ENCODE assay signal across 25 mouse cellular contexts in genomic region chr1:157048996-157049395, GRCm38 (mm10). TPM values are rescaled to one million over a fixed set of nuclear protein-coding genes. Genes with fewer than 3 reads are reported as not detected.
DNase-seq lines count a peak whose midpoint lies in the region; ATAC-seq and TF ChIP-seq lines count a peak whose summit lies in the region.
"Had no signal": no experiment of that assay in that cellular context is flagged by ENCODE, and none has a peak within 500 bp of the region (broad histone marks: within the 10 kb centered on the region; RNA-seq: fewer than 3 reads in every experiment).

No protein-coding gene starts in this region.

- no peak for TF ChIP-seq EP300 in stomach, postnatal 0 days (optimal IDR thresholded peaks at IDR 0.05)

- WGBS in forebrain, embryonic 12.5 days = 62% methylated on average over 3 of the region's 3 CpGs
- WGBS in forebrain, postnatal 0 days = 73% methylated on average over 3 of the region's 3 CpGs
- WGBS in liver, embryonic 12.5 days (ENCODE audit: insufficient replicate concordance) = 89% methylated on average over 3 of the region's 3 CpGs
- 88% methylated on average over 3 of the region's 3 CpGs for WGBS in liver, embryonic 11.5 days
- WGBS in stomach, embryonic 16.5 days = 93% methylated on average over 3 of the region's 3 CpGs
- 95% methylated on average over 3 of the region's 3 CpGs for WGBS in stomach, postnatal 0 days
- WGBS in olfactory bulb, adult 2 months = 93% methylated on average over 3 of the region's 3 CpGs
- 95% methylated on average over 3 of the region's 3 CpGs for WGBS in lung, adult 2 months

- H3K4me1 ChIP-seq in forebrain, embryonic 12.5 days = peaks cover 20% of the 10 kb centered on the region
- H3K4me1 ChIP-seq in forebrain, postnatal 0 days (ENCODE audit: insufficient read depth) = no peaks in the 10 kb centered on the region
- H3K4me1 ChIP-seq in liver, embryonic 12.5 days = peaks cover 24% of the 10 kb centered on the region
- peaks cover 4% of the 10 kb centered on the region; the same call in 1 of the 2 replicates for H3K4me1 ChIP-seq in liver, embryonic 11.5 days (replicated peaks; ENCODE audit: control insufficient read depth, insufficient read depth, low read length)
- peaks cover 11% of the 10 kb centered on the region for H3K4me1 ChIP-seq in stomach, embryonic 16.5 days (ENCODE audit: control insufficient read depth, insufficient read depth, low read length)
- 0 out of 2 replicates have a peak, but pooled peaks cover 3% of the 10 kb centered on the region for H3K4me1 ChIP-seq in stomach, postnatal 0 days (replicated peaks; ENCODE audit: control insufficient read depth, insufficient read depth)
- peaks cover 14% of the 10 kb centered on the region for H3K4me1 ChIP-seq in olfactory bulb, adult 2 months (ENCODE audit: control insufficient read depth, insufficient read depth, low read length)
- peaks cover 6% of the 10 kb centered on the region for H3K4me1 ChIP-seq in lung, adult 2 months (ENCODE audit: control insufficient read depth, insufficient read depth, low read length)

- ATAC-seq in forebrain, embryonic 12.5 days (ENCODE audit: low FRiP score) = 0 out of 2 replicates have a peak, but pooled peaks have one; percentile 1
- ATAC-seq in forebrain, postnatal 0 days = no peak
- 0 out of 2 replicates have a peak, but pooled peaks have one; percentile 11 for ATAC-seq in liver, embryonic 12.5 days
- ATAC-seq in liver, embryonic 11.5 days (replicated peaks; ENCODE audit: low FRiP score) = no peak
- ATAC-seq in stomach, embryonic 16.5 days (ENCODE audit: insufficient read depth, low FRiP score) = no peak
- no peak for ATAC-seq in stomach, postnatal 0 days (ENCODE audit: low FRiP score, low TSS enrichment)
- ATAC-seq: midbrain, embryonic 15.5 days had no signal

- no peak for TF ChIP-seq POLR2A in olfactory bulb, adult 2 months (IDR thresholded peaks at IDR 0.05; ENCODE audit: insufficient read depth, low read depth, low read length)
- TF ChIP-seq POLR2A in lung, adult 2 months (IDR thresholded peaks at IDR 0.05; ENCODE audit: borderline replicate concordance, extremely low read depth, low read depth, low read length) = no peak

- no peak for TF ChIP-seq CTCF in forebrain, postnatal 0 days (IDR thresholded peaks at IDR 0.05; ENCODE audit: low read depth)
- TF ChIP-seq CTCF in stomach, postnatal 0 days (IDR thresholded peaks at IDR 0.05; ENCODE audit: low read depth) = no peak
- no peak for TF ChIP-seq CTCF in olfactory bulb, adult 2 months (IDR thresholded peaks at IDR 0.05; ENCODE audit: insufficient read depth, low read depth, low read length)
- TF ChIP-seq CTCF in lung, adult 2 months (IDR thresholded peaks at IDR 0.05; ENCODE audit: insufficient read depth, low read length) = no peak

- H3K27ac ChIP-seq in forebrain, embryonic 12.5 days = peak overlapping the region; percentile 58; the same call in 1 of the 2 replicates
- no peak overlapping the region for H3K27ac ChIP-seq in forebrain, postnatal 0 days (ENCODE audit: low read depth, low read length)
- H3K27ac ChIP-seq in liver, embryonic 12.5 days = no peak overlapping the region
- no peak overlapping the region for H3K27ac ChIP-seq in liver, embryonic 11.5 days (ENCODE audit: low read depth, low read length)
- H3K27ac ChIP-seq in stomach, embryonic 16.5 days (ENCODE audit: low read length) = peak overlapping the region; percentile 35; the same call in 1 of the 2 replicates
- H3K27ac ChIP-seq in stomach, postnatal 0 days (replicated peaks) = no peak overlapping the region
- H3K27ac ChIP-seq in olfactory bulb, adult 2 months (ENCODE audit: insufficient read depth, low read depth, low read length) = peak overlapping the region; percentile 15; the same call in 1 of the 2 replicates
- H3K27ac ChIP-seq: heart, embryonic 13.5 days; midbrain, embryonic 15.5 days had no signal

- no peak overlapping the region for H3K4me3 ChIP-seq in forebrain, embryonic 12.5 days (replicated peaks)
- H3K4me3 ChIP-seq in forebrain, postnatal 0 days (ENCODE audit: low read depth, low read length) = no peak overlapping the region
- no peak overlapping the region for H3K4me3 ChIP-seq in liver, embryonic 12.5 days
- H3K4me3 ChIP-seq in liver, embryonic 11.5 days (ENCODE audit: low read depth, low read length) = no peak overlapping the region
- no peak overlapping the region for H3K4me3 ChIP-seq in stomach, embryonic 16.5 days (replicated peaks; ENCODE audit: low read length)
- no peak overlapping the region for H3K4me3 ChIP-seq in stomach, postnatal 0 days (ENCODE audit: low read depth, low read length)
- H3K4me3 ChIP-seq in olfactory bulb, adult 2 months (ENCODE audit: insufficient read depth, low read depth, low read length) = no peak overlapping the region
- no peak overlapping the region for H3K4me3 ChIP-seq in lung, adult 2 months (replicated peaks; ENCODE audit: extremely low read depth, low read depth, low read length)
- H3K4me3 ChIP-seq: heart, embryonic 13.5 days; layer of hippocampus, adult 2 months; midbrain, embryonic 15.5 days had no signal

- H3K27me3 ChIP-seq in forebrain, embryonic 12.5 days = peaks cover 12% of the 10 kb centered on the region
- no peaks in the 10 kb centered on the region for H3K27me3 ChIP-seq in forebrain, postnatal 0 days (ENCODE audit: insufficient read depth, low read length)
- H3K27me3 ChIP-seq in liver, embryonic 12.5 days (replicated peaks) = peaks cover 3% of the 10 kb centered on the region; the same call in 1 of the 2 replicates
- no peaks in the 10 kb centered on the region for H3K27me3 ChIP-seq in liver, embryonic 11.5 days (replicated peaks; ENCODE audit: control insufficient read depth, insufficient read depth, low read length)
- no peaks in the 10 kb centered on the region for H3K27me3 ChIP-seq in stomach, embryonic 16.5 days (ENCODE audit: control insufficient read depth, insufficient read depth, low read length)
- H3K27me3 ChIP-seq in stomach, postnatal 0 days (ENCODE audit: control insufficient read depth, insufficient read depth, low read length) = no peaks in the 10 kb centered on the region
- H3K27me3 ChIP-seq: heart, embryonic 13.5 days; midbrain, embryonic 15.5 days had no signal

- DNase-seq in forebrain, postnatal 0 days = no peak
- no peak for DNase-seq in liver, embryonic 11.5 days (ENCODE audit: low spot score)
- DNase-seq in stomach, postnatal 0 days (ENCODE audit: low spot score) = no peak
- no peak for DNase-seq in lung, adult 2 months
- DNase-seq: adrenal gland, adult 8-10 months; cerebellum, adult 11 months; cerebellum, postnatal 25 days; kidney, adult 9 months; left cerebral cortex, postnatal 4 days; lung, adult 18-20 months; right cerebral cortex, postnatal 4 days had no signal

- H3K36me3 ChIP-seq in forebrain, embryonic 12.5 days (replicated peaks) = no peaks in the 10 kb centered on the region
- H3K36me3 ChIP-seq in forebrain, postnatal 0 days (ENCODE audit: insufficient read depth) = no peaks in the 10 kb centered on the region
- H3K36me3 ChIP-seq in liver, embryonic 12.5 days = no peaks in the 10 kb centered on the region
- no peaks in the 10 kb centered on the region for H3K36me3 ChIP-seq in liver, embryonic 11.5 days (ENCODE audit: control insufficient read depth, insufficient read depth, low read length)
- H3K36me3 ChIP-seq in stomach, embryonic 16.5 days (ENCODE audit: control insufficient read depth, insufficient read depth, low read length) = no peaks in the 10 kb centered on the region
- H3K36me3 ChIP-seq in stomach, postnatal 0 days (ENCODE audit: control insufficient read depth, insufficient read depth, low read length) = no peaks in the 10 kb centered on the region
- H3K36me3 ChIP-seq: heart, embryonic 13.5 days; midbrain, embryonic 15.5 days had no signal

- no peak overlapping the region for H3K9ac ChIP-seq in forebrain, embryonic 12.5 days
- H3K9ac ChIP-seq in forebrain, postnatal 0 days = no peak overlapping the region
- H3K9ac ChIP-seq in liver, embryonic 12.5 days = no peak overlapping the region
- no peak overlapping the region for H3K9ac ChIP-seq in liver, embryonic 11.5 days (ENCODE audit: low read depth, low read length)
- no peak overlapping the region for H3K9ac ChIP-seq in stomach, embryonic 16.5 days (ENCODE audit: low read length)
- no peak overlapping the region for H3K9ac ChIP-seq in stomach, postnatal 0 days (ENCODE audit: low read length)
- H3K9ac ChIP-seq: heart, embryonic 13.5 days; midbrain, embryonic 15.5 days had no signal

- no peaks in the 10 kb centered on the region for H3K9me3 ChIP-seq in forebrain, embryonic 12.5 days
- H3K9me3 ChIP-seq in forebrain, postnatal 0 days (ENCODE audit: low read length) = no peaks in the 10 kb centered on the region
- H3K9me3 ChIP-seq in liver, embryonic 12.5 days (replicated peaks) = no peaks in the 10 kb centered on the region
- no peaks in the 10 kb centered on the region for H3K9me3 ChIP-seq in liver, embryonic 11.5 days (ENCODE audit: control insufficient read depth, low read length)
- H3K9me3 ChIP-seq in stomach, embryonic 16.5 days (replicated peaks; ENCODE audit: control insufficient read depth, low read length) = no peaks in the 10 kb centered on the region
- no peaks in the 10 kb centered on the region for H3K9me3 ChIP-seq in stomach, postnatal 0 days (ENCODE audit: control insufficient read depth, low read length)
- H3K9me3 ChIP-seq: midbrain, embryonic 15.5 days had no signal

- H3K4me2 ChIP-seq in forebrain, embryonic 12.5 days = no peak overlapping the region
- no peak overlapping the region for H3K4me2 ChIP-seq in forebrain, postnatal 0 days (ENCODE audit: low read depth)
- H3K4me2 ChIP-seq in liver, embryonic 12.5 days = no peak overlapping the region
- no peak overlapping the region for H3K4me2 ChIP-seq in liver, embryonic 11.5 days
- no peak overlapping the region for H3K4me2 ChIP-seq in stomach, embryonic 16.5 days (ENCODE audit: low read depth, low read length)
- H3K4me2 ChIP-seq in stomach, postnatal 0 days (replicated peaks; ENCODE audit: low read depth) = no peak overlapping the region
- H3K4me2 ChIP-seq: heart, embryonic 13.5 days; midbrain, embryonic 15.5 days had no signal

RNA-seq across cellular contexts. Expression of gene Tex35, which starts 59.5 kb away (rescaled TPM):
- not detected in 2 replicates for polyA plus RNA-seq in forebrain, embryonic 12.5 days (2016; fragmentation: Nextera tagmentation; extraction: Ambion mirVana)
- not detected in 2 replicates for total RNA-seq in forebrain, postnatal 0 days (2014; rRNA removed)
- 0.21 TPM in 1 of 2 replicates, not detected in the other for polyA plus RNA-seq in forebrain, postnatal 0 days (2015; fragmentation: Nextera tagmentation; extraction: Ambion mirVana)
- polyA plus RNA-seq in liver, embryonic 12.5 days (2016; fragmentation: Nextera tagmentation; extraction: Ambion mirVana) = not detected in 2 replicates
- polyA plus RNA-seq in liver, embryonic 11.5 days (2014; fragmentation: Nextera tagmentation; extraction: Ambion mirVana) = not detected in 2 replicates
- polyA plus RNA-seq in stomach, embryonic 16.5 days (2015; fragmentation: Nextera tagmentation; extraction: Ambion mirVana) = not detected in 2 replicates
- polyA plus RNA-seq in stomach, postnatal 0 days (2015; fragmentation: Nextera tagmentation; extraction: Ambion mirVana) = not detected in 2 replicates
- not detected in 2 replicates for polyA plus RNA-seq in olfactory bulb, adult 2 months (2012; ENCODE audit: insufficient read depth, insufficient read length, low replicate concordance, missing spikeins)
- 0.15 TPM in 1 of 2 replicates, not detected in the other for polyA plus RNA-seq in lung, adult 2 months (2012; rRNA removed)
- total RNA-seq: adrenal gland, adult 8-10 months; gastrocnemius, adult 18-20 months; hematopoietic stem cell, adult 5-6 weeks; layer of hippocampus, adult 2 months; left cerebral cortex, adult 18-20 months had no signal
- polyA plus RNA-seq: heart, embryonic 13.5 days; intestine, embryonic 14.5 days; macrophage; midbrain, embryonic 15.5 days; neural tube, embryonic 14.5 days; thymus, postnatal 0 days had no signal

Comparison
In these comparisons a context has a peak if more than half of its experiments do, and no peak if none do; other contexts are left out.
1. ATAC-seq: peak in forebrain, embryonic 12.5 days (single experiment) and liver, embryonic 12.5 days (single experiment); none in forebrain, postnatal 0 days (single experiment), liver, embryonic 11.5 days (single experiment), stomach, embryonic 16.5 days (single experiment) and stomach, postnatal 0 days (single experiment).
2. H3K27ac ChIP-seq: peak in forebrain, embryonic 12.5 days (single experiment), stomach, embryonic 16.5 days (single experiment) and olfactory bulb, adult 2 months (single experiment); none in forebrain, postnatal 0 days (single experiment), liver, embryonic 12.5 days (single experiment), liver, embryonic 11.5 days (single experiment) and stomach, postnatal 0 days (single experiment).